Mouse (Mus musculus) heart, postnatal 14 days (tissue): ENCODE data around the gene Krt7. TPM values are rescaled to one million over a fixed set of nuclear protein-coding genes. Genes with fewer than 3 reads are reported as not detected.

Experiments
- DNase-seq, 2 experiments: peaks; one replicate each; pipeline ENCODE4 v3.0.0; 2021 to 2022
- intact Hi-C: fragments of 180-260 bp; cut with DNase I; formaldehyde crosslinking; loops from one replicate; pipeline ENCODE4 v1.15.1; 2025
- long read RNA-seq, 2 experiments: library from polyadenylated mRNA; stranded (forward); transcript quantifications; one replicate each; pipeline ENCODE4 v2.0.0; 2021
- total RNA-seq, 2 experiments: library from RNA; stranded (reverse); gene quantifications; 2 replicates each; pipeline ENCODE4 v1.2.3; 2021

Krt7 gene
- 1 to 10 TPM; 3.2 to 3.4 TPM for total RNA-seq
- long read RNA-seq, experiment 1, full-length matches to known transcripts, result 5 of 6 reads
- long read RNA-seq, experiment 1, partial matches to known transcripts, result 1 of 6 reads
- long read RNA-seq, experiment 1, other reads (novel, unspliced or antisense), result 0 of 6 reads
- long read RNA-seq, experiment 2, full-length matches to known transcripts, result 11 of 11 reads
- long read RNA-seq, experiment 2, partial matches to known transcripts, result 0 of 11 reads
- long read RNA-seq, experiment 2, other reads (novel, unspliced or antisense), result 0 of 11 reads

DNA sequence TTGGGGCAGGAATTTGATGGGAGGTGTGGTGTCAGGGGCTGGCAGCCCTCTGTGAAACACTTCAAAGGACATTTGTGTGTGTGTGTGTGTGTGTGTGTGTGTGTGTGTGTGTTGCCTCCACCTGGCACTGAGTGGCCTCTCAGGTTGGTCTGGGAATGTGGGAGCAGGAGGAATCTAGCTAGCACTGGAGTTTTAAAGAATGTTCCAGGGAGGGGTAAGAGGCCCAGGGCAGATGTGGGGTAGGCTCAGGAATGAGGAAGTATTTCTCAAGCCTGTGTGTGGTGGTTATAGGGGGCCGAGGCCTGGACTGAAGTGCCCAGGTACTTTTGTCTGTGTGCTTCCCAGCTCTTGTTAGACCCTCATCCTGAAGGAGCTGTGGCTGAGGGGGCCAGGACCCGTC is at the start of gene Krt7:
Gene Krt7 (plus strand): TSS at position 269 of the 400 bp plus-strand sequence.
- DNase-seq, result no peak
- intact Hi-C loops, result no loop called here

DNA sequence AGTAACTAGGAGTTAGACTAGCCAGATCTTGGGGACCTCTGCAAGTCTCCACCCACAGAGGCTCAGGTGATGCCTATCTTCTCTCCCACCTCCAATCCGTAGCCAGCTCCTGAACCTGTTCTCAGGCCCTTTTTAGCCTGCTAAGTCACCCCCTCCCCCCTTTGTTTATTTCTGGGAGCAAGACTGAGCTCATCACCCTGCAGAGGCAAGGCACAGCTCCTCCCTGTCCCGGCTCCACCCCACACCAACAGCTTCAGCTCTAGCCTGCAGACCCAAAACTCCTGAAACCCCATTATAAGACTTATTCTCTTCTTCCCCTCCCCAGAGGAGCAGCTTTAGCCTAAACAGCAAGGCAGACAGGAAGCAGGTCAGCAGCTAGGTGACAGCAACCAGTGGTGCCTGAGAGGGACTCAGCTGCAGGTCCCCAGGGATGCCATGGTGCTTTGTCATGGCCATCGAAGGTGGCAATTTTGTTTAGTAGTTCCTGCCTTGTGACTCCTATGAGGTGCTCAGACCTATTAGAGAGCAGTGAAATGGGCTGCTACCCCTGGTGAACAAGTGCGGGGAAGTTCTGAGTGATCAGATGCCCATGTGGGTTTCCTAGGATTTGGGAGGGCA is 48.3 kb upstream of the Krt7 start:
- DNase-seq, result no peak
- intact Hi-C loops, result no loop called here

DNA sequence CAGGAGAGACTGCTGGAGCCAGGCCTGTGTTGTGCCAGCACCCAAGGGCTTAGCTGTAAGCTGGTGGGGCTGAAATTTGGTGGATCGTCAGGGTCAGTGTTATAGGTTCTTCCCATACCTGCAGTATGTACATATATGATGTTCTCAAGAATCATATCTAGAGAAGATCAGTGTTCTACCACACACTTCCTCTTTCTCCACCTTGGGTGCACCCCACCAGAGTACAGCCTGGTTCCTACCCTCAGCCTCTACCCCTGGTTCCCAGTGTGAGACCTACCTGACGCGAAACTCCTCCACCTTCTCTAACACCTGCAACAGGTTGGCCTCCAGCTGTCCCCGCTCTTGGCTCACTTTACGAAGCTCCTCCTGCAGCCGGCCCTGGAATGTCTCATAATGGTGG is 46.9 kb upstream of the Krt7 start:
- intact Hi-C loops, result no loop called here
- DNase-seq, result no peak

DNA sequence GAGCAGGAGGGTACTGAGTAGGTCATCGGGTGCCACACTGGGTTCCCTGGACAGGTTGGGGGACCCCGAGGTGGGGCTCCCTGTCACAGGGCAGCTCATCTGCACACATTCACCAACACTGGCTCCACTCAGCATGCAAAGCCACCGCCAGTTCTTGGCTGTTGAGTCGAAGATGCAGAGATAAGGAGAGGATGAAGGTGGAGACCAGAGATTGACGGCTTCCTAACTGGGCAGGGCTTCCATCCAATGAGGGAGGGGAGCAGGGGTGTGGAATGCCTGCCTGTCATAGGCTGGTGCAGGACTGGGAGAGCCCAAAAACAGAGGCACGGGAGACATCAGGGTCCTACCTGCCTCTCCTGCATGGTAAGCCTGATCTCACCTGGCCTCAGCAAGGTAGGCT is 46.4 kb upstream of the Krt7 start:
- DNase-seq, result no peak

DNA sequence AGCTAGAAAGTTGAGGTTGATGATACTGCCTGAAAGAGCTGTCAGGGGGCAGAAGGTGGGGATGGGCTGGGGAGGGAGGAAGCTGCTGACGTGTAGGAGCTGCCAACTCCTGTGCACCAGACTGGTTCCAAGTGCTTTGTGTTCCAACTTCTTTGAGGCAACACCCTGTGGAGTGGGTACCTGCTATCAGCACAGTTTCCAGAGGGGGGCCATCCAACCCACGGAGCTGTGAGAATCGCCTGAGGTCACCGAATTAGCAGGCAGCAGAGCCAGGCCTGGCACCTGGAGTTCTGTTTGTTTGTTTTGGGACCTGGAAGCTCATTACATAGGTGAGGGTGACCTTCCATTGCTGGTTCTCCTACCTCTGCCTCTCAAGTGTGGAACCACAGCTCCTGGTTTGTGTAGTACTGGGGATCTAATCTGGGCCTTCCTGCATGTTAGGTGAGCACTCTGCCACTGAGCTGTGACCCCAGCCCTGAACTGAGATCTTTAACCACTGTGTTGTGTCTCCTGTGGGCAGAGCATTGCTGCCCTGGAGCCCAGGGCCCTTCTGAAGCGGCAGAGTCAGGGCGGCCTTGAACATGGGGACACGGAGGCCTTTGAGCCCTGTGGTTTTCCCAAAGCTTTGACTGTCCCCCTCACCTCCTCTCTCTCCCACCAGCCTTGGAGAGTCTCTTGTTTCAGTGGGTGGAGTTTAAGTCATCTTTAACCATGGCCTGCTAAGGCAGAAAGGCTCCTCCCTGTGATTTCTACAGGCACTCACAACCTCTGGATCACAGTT is 45.8 kb upstream of the Krt7 start:
- DNase-seq, result no peak
- intact Hi-C loops, result no loop called here

More for the DNA sequence above, 46.4 kb upstream of the Krt7 start:
- intact Hi-C loops, result no loop called here

DNA sequence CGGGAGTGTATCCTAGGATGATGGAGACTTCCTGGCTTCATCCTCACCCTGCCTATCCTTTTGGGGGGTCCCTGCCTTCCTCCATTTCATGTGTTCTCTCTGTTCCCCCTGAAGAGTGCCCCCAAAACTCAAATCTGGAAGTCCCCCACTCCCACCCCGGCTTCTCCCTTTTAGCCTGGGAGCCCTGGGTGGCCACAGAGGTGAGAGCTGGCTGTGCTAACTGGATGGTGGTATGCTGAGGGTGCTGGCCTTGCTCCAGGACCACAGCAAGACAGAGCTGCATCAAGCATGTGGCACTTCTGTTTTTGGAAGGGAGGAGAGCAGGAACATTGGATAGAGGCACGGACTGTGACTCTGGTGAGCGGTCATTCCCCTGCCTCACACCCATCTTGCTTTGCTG is 45.1 kb upstream of the Krt7 start:
- DNase-seq, result no peak
- intact Hi-C loops, result no loop called here

DNA sequence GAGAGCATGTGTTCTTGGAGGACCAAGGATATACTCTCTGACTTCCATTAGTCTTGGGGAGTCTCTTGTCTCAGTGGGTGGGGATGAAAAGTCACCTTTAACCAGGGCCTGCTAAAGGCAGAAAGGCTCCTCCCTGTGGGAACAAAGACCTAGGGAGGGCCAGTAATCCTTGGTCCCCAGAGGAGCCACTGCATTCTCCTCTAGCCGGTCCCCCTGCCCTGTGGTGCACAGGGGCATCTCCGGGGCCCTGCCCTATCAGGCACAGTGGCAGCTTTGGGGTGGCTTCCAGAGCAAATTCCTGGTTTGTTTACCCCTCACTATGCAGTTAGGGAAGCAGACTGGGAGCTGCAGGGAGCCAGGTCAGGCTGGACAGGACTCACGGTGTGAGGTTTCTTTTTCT is 44.4 kb upstream of the Krt7 start:
- no peak for DNase-seq

DNA sequence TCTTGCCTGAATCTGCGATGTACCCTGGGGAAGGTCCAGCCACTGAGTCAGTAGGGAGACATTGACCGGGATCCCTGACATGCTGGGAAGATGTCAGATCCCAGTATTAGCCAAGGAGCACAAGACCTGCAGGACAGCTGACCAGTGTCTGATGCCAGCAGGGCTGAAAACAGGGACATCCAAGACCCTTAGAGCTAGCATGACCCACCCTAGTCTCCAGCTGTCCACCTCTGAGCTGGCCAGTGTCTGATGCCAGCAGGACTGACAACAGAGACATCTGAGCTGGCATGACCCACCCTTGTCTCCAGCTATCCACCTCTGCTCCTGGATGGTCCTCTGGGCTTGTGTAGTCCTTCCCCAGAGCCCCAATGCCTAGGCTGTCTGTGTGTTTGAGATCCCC is 43.9 kb upstream of the Krt7 start:
- DNase-seq, result no peak
- intact Hi-C loops, result no loop called here

More for the DNA sequence above, 44.4 kb upstream of the Krt7 start:
- intact Hi-C loops, result no loop called here

DNA sequence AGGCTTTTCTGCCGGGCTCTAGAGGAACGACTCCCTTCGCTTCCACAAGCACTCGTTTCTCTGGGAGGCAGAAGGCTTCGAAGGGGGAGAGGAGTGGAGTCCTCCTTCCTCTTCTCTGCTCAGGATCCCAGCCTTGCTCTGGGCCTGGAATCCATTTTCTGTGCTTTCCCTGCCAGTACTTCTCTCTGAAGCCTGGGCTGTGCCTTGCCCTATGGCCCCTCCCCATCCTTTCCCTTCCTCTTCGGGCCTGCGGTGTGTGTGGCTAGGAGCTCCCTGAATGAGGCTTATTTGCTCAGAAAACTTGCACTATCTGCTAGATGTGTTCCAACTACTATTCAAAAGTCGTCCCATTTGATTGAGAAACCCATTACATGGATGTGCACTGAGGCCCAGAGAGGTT is 43.3 kb upstream of the Krt7 start:
- DNase-seq, result no peak
- intact Hi-C loops, result no loop called here

DNA sequence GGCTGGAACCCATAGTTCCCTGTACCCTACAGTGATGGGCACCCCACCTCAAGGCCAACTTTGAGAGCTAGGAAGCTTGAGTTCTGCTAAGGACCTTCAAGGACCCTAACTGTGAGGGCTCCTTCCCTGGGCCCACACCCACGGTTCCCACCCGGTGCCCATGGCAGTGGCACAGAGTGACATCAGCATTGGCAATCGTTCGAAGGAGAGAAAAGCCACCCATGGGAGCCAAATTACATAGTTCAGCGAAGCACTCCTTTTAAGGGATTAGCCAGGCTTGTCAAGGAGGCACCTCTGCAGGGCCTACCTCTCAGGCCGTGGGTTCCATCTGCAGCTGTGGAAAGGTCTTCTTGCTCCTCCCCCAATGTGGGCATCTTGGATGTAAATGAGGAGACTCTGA is 42.8 kb upstream of the Krt7 start:
- intact Hi-C loops, result no loop called here
- no peak for DNase-seq

DNA sequence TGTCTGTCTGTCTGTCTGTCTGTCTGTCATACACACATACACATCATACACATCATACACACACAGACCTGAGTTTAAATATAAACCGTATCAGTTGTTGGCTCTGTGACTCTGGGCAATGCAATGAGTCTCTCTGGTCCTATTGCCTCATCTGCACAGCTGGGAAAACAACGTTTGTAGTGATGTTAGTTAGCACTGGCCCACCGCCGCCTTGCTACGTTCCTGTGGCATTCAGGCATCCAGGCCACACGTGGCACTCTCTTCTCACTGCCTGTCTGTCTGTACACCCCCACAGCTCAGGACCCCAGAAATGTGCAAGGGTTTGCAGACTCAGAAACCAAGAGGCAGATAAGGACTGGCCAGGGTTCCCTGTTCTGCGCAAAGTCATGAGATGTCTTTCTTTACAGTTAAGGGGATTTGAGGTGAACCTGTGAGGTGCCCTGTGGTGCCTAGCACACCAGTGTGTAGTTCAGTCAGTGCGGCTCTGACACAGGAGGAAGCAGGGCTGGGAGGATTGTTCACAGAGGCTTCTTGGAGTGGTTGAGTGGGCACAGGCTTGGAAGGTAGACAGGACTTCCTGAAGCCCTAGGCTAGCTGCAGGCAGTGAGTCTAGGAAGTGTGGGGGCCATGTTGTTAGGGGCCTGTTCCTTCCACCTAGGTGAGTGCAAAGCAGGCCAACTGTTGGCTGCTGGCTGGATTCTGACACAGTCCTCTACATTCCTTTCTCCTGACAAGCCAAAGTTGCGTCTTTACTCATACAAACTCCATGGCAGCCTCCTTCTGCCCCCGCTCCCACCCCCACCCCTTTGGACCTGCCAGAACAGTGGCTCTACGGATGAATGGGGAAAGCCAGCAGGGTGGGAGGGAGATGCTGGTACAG is 42.1 kb upstream of the Krt7 start:
- intact Hi-C loops, result no loop called here
- DNase-seq, result no peak

DNA sequence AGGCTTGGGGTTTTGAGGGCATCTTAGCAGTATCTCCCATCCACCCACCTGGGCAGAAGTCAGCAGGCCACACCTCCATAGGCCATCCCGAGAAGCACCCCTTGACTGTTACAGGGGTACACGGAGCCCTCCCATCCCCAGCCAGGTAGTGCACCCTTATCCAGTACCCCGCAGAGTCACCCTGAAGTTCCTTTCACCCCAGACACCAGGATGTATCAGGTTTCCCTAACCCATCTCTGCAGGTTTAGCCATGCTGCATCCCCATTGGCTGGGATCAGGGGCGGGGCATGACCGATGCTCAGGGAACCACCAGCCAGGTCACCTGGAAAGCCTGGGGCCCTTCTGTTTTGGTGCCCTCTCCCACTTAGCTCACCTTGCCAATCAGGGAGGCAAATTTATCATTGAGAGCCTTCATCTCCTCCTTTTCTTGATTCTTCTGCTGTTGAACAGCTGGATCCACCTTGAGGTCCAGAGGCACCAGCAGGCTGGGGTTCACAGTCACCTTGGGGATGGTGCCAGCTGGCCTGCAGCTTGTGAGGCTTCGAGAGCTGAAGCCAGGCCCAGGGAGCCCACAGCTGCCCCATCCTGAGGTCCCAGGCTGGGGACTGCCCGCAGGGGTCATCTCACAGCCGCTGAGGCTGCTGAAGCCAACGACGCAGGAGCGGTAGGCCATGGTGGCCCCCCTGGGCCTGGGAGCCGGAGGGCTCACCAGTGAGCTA is 41.3 kb upstream of the Krt7 start:
- intact Hi-C loops, result no loop called here

DNA sequence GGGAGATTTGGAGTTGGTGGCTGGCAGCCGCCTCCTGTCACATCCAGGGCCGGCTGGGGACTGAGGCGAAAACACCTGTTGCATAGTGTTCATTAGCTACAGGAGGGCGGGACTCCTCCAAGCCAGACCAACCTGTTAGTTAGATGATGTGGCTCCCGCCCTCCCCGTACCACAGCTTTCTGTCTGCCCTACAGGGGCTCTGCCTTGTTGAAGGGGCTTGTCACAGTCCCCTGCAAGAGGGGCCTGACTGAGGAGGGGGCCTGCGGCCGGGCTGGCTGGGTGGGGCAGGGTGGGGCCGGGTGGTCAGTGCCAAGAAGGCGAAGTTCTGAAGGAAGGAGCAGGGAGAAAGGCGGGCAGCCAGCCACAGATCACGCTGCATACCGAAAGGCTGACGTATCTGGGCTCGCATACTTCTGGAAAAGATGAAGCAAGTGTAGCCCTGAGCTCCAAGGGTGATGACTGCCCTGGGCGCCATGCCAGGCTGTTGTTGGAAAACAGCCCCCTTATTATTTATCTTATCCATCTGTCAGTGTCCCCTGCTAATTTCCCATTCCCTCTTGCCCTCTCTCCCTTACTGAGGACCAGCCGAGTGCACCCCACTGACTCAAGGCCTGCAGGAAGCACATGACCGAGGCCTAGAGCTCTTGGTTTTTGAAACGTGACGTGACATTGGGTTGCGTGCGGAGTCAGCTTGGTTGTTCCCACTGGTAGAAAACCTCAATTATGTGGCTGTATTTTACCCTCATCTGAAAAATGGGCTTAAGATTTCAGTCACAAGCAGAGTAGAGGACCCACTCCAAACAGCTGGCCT is 40.5 kb upstream of the Krt7 start, which contains the start of gene Krt80:
Gene Krt80 (minus strand): TSS at position 62 of the 811 bp plus-strand sequence.
- DNase-seq, result peak; percentile 84 to 87
- intact Hi-C loops, result no loop called here

More for the DNA sequence above, 41.3 kb upstream of the Krt7 start:
- DNase-seq, result peak; percentile 56 to 57

DNA sequence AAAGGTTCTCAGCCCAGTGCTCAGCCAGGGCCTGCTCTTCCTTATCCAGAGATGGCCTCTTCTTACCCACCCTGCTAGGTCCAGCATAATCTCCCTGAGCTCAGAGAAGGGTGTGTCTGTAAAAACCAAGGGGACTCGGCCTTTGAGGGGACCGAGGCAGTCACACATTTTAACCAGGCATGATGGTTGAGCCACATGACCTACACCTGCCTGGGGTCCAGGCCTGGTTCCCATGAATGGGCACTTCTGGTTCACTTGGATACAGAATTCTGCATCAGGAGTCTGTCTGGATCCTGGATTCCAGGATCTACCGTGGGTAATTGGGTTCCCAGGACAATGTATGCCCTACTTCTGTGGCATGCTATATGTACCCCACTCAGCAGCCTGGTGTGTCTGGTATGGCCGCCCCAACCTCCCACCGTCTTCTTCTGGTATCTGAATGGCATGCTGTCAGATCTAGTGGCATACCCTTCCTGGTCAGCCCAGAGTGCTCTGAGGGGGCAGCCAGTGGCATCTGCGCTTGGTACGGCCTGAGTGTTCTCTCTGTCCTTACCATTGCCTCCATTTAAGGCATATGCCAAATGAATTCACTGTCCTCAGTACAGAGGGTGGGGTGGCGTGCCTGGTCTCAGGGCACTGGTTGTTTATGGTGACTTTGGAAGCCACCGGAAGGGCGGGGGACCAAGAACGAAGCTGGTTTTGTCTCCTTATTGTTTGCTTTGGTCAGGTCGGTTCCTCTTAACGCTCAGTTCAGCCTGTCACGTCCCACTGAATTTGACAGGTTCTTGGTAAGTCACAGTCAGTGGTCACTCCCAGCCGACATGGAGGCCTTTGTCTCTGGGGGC is 39.5 kb upstream of the Krt7 start:
- no peak for DNase-seq
- intact Hi-C loops, result no loop called here

DNA sequence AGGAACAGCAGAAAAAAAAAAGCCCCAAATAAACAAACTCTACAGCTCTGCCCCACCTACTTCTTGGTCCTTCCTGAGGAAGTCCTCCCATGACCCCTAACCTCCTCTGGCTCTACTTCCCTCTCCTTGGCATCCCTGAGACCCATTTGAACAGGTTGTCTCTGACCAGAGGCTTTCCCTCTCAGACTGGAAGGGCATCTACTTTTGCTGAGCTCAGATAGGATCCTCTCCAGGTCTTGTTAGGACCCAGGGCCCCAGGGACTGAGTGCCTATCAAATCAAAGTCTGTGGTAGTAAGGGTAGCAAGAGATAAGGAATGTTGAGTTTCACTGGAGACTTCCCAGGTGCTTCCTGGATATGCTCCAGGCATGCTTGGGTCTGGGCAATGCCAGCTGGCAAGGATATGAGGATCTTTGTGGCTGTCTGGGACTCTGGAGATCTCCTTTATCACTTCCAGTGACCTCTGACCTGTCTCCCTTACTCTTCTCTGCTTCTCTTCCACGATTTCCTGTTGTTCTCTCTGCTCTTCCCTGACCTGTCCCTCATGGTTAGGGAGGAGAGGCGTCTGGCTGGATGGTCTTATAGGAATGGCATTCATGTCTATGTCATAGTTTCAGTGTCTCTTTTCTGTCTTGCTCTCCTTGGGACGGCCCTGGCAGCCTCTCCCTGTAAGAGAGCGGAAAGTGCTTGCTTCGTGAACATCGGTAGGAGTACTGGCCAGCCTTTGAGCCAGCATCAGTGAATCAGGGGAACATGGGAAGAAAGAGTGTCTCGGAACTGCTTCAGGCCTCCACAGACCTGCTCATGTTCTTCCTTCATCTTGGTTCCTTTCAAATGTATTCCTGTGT is 38.5 kb upstream of the Krt7 start:
- no peak for DNase-seq
- intact Hi-C loops, result no loop called here

DNA sequence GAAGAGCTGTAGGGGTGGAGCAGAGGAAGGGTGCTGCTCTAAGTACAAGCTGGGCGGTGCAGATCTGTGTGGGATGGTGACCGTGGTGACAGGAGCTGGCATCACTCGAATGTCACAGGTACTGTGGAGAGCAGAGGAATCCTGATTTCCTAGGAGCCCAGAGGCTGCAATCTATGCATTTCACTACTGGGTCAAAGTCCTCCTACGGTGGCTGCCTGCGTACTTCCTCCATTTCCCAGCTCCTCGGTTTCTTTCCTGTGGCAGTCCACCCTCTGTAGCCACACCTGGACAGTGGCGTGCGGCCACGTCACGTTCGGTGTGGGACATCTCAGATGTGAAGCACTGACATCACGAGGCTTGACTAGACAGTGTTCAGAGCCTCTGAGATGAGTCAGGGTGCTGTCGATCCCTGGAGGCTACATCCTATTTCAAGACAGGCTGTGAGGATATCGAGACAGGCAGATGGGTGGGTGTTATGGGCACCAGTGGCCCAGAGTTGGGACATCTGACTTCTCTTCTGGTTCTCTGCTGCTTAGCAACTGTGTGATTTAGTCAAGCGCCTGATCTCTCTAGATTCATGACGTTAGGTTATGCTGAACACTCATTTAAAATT is 37.5 kb upstream of the Krt7 start:
- intact Hi-C loops, result no loop called here
- DNase-seq, result no peak

DNA sequence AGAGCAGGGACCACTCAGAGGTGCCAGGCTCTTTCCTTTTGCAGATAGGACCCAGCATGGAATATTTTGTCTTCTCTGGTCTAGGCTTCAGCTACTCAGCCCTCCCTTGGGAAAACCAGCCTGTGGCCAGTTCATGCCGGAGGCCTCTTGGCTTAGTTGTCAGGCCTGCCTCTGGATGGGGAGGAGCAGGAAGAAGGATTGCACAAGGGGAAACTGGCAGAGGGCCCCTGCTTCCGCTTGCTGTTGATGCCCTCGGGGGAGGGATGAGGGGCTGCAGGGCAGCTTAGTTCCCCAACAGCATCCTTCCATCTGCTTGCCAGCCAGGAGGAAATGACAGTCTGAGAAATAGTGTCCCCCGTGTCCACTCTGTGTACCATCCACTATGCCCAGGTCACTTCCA is 36.0 kb upstream of the Krt7 start:
- peak; percentile 62 to 63 for DNase-seq
- intact Hi-C loops, result no loop called here
